ENCODE assay signal across 9 mouse cellular contexts in genomic region chr6:90746331-90746864, GRCm38 (mm10).
DNase-seq lines count a peak whose midpoint lies in the region; ATAC-seq and TF ChIP-seq lines count a peak whose summit lies in the region.
"Had no signal": no experiment of that assay in that cellular context is flagged by ENCODE, and none has a peak within 500 bp of the region (broad histone marks: within the 10 kb centered on the region; RNA-seq: fewer than 3 reads in every experiment).

No protein-coding gene starts in this region.

- no peak overlapping the region for H3K4me2 ChIP-seq in forebrain, embryonic 15.5 days (replicated peaks)
- no peak overlapping the region for H3K4me2 ChIP-seq in forebrain, embryonic 11.5 days (ENCODE audit: low read depth, low read length, severe bottlenecking)
- H3K4me2 ChIP-seq in lung, postnatal 0 days (replicated peaks; ENCODE audit: low read depth, low read length) = no peak overlapping the region
- no peak overlapping the region for H3K4me2 ChIP-seq in embryonic facial prominence, embryonic 15.5 days (replicated peaks)
- H3K4me2 ChIP-seq in stomach, postnatal 0 days (replicated peaks; ENCODE audit: low read depth) = no peak overlapping the region

- DNase-seq in forebrain, embryonic 11.5 days (ENCODE audit: low spot score) = no peak
- peak; percentile 81 for DNase-seq in lung, postnatal 0 days (ENCODE audit: low spot score)
- no peak for DNase-seq in lung, adult 2 months
- DNase-seq in stomach, postnatal 0 days (ENCODE audit: low spot score) = no peak
- DNase-seq in frontal cortex, postnatal 14 days (ENCODE audit: low spot score in 2 of 2) = no peak
- DNase-seq in urinary bladder, postnatal 14 days (ENCODE audit: low spot score) = no peak
- DNase-seq: layer of hippocampus, adult 9-11 months had no signal

- peak; percentile 62 for TF ChIP-seq CTCF in lung, postnatal 0 days (IDR thresholded peaks at IDR 0.05)
- no peak for TF ChIP-seq CTCF in lung, adult 2 months (IDR thresholded peaks at IDR 0.05; ENCODE audit: insufficient read depth, low read length)
- peak; percentile 49 for TF ChIP-seq CTCF in stomach, postnatal 0 days (IDR thresholded peaks at IDR 0.05; ENCODE audit: low read depth)

- TF ChIP-seq POLR2A in lung, adult 2 months (IDR thresholded peaks at IDR 0.05; ENCODE audit: borderline replicate concordance, extremely low read depth, low read depth, low read length) = no peak

- ATAC-seq in forebrain, embryonic 15.5 days (replicated peaks) = peak; percentile 91
- no peak for ATAC-seq in forebrain, embryonic 11.5 days (replicated peaks; ENCODE audit: low FRiP score)
- ATAC-seq in lung, postnatal 0 days = peak; percentile 79
- ATAC-seq in embryonic facial prominence, embryonic 15.5 days (ENCODE audit: insufficient number of reproducible peaks, low FRiP score, low TSS enrichment, low read depth) = peak; percentile 51; the same call in 1 of the 2 replicates
- ATAC-seq in stomach, postnatal 0 days (ENCODE audit: low FRiP score, low TSS enrichment) = peak; percentile 45; the same call in 1 of the 2 replicates

- H3K36me3 ChIP-seq in forebrain, embryonic 15.5 days = no peaks in the 10 kb centered on the region
- no peaks in the 10 kb centered on the region for H3K36me3 ChIP-seq in forebrain, embryonic 11.5 days (ENCODE audit: control insufficient read depth, insufficient read depth, low read length)
- no peaks in the 10 kb centered on the region for H3K36me3 ChIP-seq in lung, postnatal 0 days (ENCODE audit: insufficient read depth, low read length)
- H3K36me3 ChIP-seq in embryonic facial prominence, embryonic 15.5 days = no peaks in the 10 kb centered on the region
- H3K36me3 ChIP-seq in stomach, postnatal 0 days (ENCODE audit: control insufficient read depth, insufficient read depth, low read length) = no peaks in the 10 kb centered on the region

- no peaks in the 10 kb centered on the region for H3K9me3 ChIP-seq in forebrain, embryonic 15.5 days
- H3K9me3 ChIP-seq in forebrain, embryonic 11.5 days (ENCODE audit: control insufficient read depth, low read length) = no peaks in the 10 kb centered on the region
- no peaks in the 10 kb centered on the region for H3K9me3 ChIP-seq in lung, postnatal 0 days (ENCODE audit: low read length)
- H3K9me3 ChIP-seq in embryonic facial prominence, embryonic 15.5 days (replicated peaks) = no peaks in the 10 kb centered on the region
- H3K9me3 ChIP-seq in stomach, postnatal 0 days (ENCODE audit: control insufficient read depth, low read length) = no peaks in the 10 kb centered on the region

- peaks cover 14% of the 10 kb centered on the region for H3K4me1 ChIP-seq in forebrain, embryonic 15.5 days
- no peaks in the 10 kb centered on the region for H3K4me1 ChIP-seq in forebrain, embryonic 11.5 days (replicated peaks; ENCODE audit: control insufficient read depth, insufficient read depth, low read length)
- peaks cover 5% of the 10 kb centered on the region; the same call in 1 of the 2 replicates for H3K4me1 ChIP-seq in lung, postnatal 0 days (ENCODE audit: insufficient read depth, low read depth, low read length)
- peaks cover 7% of the 10 kb centered on the region; the same call in 1 of the 2 replicates for H3K4me1 ChIP-seq in lung, adult 2 months (ENCODE audit: control insufficient read depth, insufficient read depth, low read length)
- H3K4me1 ChIP-seq in embryonic facial prominence, embryonic 15.5 days = 0 out of 2 replicates have a peak, but pooled peaks cover 13% of the 10 kb centered on the region
- H3K4me1 ChIP-seq in stomach, postnatal 0 days (replicated peaks; ENCODE audit: control insufficient read depth, insufficient read depth) = no peaks in the 10 kb centered on the region

- TF ChIP-seq EP300 in lung, postnatal 0 days (IDR thresholded peaks at IDR 0.05) = peak; percentile 84
- TF ChIP-seq EP300 in stomach, postnatal 0 days (optimal IDR thresholded peaks at IDR 0.05) = no peak

- no peak overlapping the region for H3K9ac ChIP-seq in forebrain, embryonic 15.5 days (replicated peaks)
- H3K9ac ChIP-seq in forebrain, embryonic 11.5 days (ENCODE audit: low read length) = no peak overlapping the region
- no peak overlapping the region for H3K9ac ChIP-seq in lung, postnatal 0 days (replicated peaks; ENCODE audit: low read depth)
- no peak overlapping the region for H3K9ac ChIP-seq in embryonic facial prominence, embryonic 15.5 days
- no peak overlapping the region for H3K9ac ChIP-seq in stomach, postnatal 0 days (ENCODE audit: low read length)

- H3K27ac ChIP-seq in forebrain, embryonic 15.5 days (replicated peaks) = 0 out of 2 replicates have a peak overlapping the region, but pooled peaks have one; percentile 27
- H3K27ac ChIP-seq in forebrain, embryonic 11.5 days (ENCODE audit: low read depth, low read length) = no peak overlapping the region
- H3K27ac ChIP-seq in lung, postnatal 0 days (ENCODE audit: low read length) = no peak overlapping the region
- no peak overlapping the region for H3K27ac ChIP-seq in embryonic facial prominence, embryonic 15.5 days (replicated peaks)
- H3K27ac ChIP-seq in stomach, postnatal 0 days (replicated peaks) = no peak overlapping the region

- no peak overlapping the region for H3K4me3 ChIP-seq in forebrain, embryonic 15.5 days
- no peak overlapping the region for H3K4me3 ChIP-seq in forebrain, embryonic 11.5 days (ENCODE audit: low read depth, low read length)
- no peak overlapping the region for H3K4me3 ChIP-seq in lung, postnatal 0 days (ENCODE audit: low read depth, low read length)
- no peak overlapping the region for H3K4me3 ChIP-seq in lung, adult 2 months (replicated peaks; ENCODE audit: extremely low read depth, low read depth, low read length)
- H3K4me3 ChIP-seq in embryonic facial prominence, embryonic 15.5 days (replicated peaks) = no peak overlapping the region
- H3K4me3 ChIP-seq in stomach, postnatal 0 days (ENCODE audit: low read depth, low read length) = no peak overlapping the region

- no peaks in the 10 kb centered on the region for H3K27me3 ChIP-seq in forebrain, embryonic 15.5 days
- H3K27me3 ChIP-seq in forebrain, embryonic 11.5 days (ENCODE audit: control insufficient read depth, insufficient read depth, low read length) = no peaks in the 10 kb centered on the region
- H3K27me3 ChIP-seq in lung, postnatal 0 days (replicated peaks; ENCODE audit: insufficient read depth, low read length) = no peaks in the 10 kb centered on the region
- no peaks in the 10 kb centered on the region for H3K27me3 ChIP-seq in embryonic facial prominence, embryonic 15.5 days
- no peaks in the 10 kb centered on the region for H3K27me3 ChIP-seq in stomach, postnatal 0 days (ENCODE audit: control insufficient read depth, insufficient read depth, low read length)

- 26% methylated on average over 3 of the region's 3 CpGs for WGBS in forebrain, embryonic 15.5 days
- 81% methylated on average over 3 of the region's 3 CpGs for WGBS in forebrain, embryonic 11.5 days
- WGBS in lung, postnatal 0 days = 56% methylated on average over 3 of the region's 3 CpGs
- WGBS in lung, adult 2 months = 45% methylated on average over 3 of the region's 3 CpGs
- WGBS in embryonic facial prominence, embryonic 15.5 days = 40% methylated on average over 3 of the region's 3 CpGs
- WGBS in stomach, postnatal 0 days = 35% methylated on average over 3 of the region's 3 CpGs
